Mouse (Mus musculus) layer of hippocampus, postnatal 14 days (tissue): Measurements from ENCODE around the gene Eif3i. TPM values are rescaled to one million over a fixed set of nuclear protein-coding genes. Genes with fewer than 3 reads are reported as not detected.
A peak's percentile ranks its signal among the peaks of the same experiment; 100 is the strongest.

Experiments used
- DNase-seq, 2 experiments: peaks; one replicate each; pipeline ENCODE4 v3.0.0; 2021 to 2022; ENCODE audit warnings: low spot score in 2 of 2, mixed read lengths in 1 of 2
- microRNA-seq, 2 experiments: library from miRNA; unstranded; fragments of <30 nt; microRNA quantifications; one replicate each; pipeline ENCODE4 v1.2.0; 2021
- total RNA-seq, 2 experiments: library from RNA; stranded (reverse); gene quantifications; 2 replicates each; pipeline ENCODE4 v1.2.3; 2021

Eif3i gene
- total RNA-seq, 2 experiments from 2014 or later = 121 to 128 TPM

DNA sequence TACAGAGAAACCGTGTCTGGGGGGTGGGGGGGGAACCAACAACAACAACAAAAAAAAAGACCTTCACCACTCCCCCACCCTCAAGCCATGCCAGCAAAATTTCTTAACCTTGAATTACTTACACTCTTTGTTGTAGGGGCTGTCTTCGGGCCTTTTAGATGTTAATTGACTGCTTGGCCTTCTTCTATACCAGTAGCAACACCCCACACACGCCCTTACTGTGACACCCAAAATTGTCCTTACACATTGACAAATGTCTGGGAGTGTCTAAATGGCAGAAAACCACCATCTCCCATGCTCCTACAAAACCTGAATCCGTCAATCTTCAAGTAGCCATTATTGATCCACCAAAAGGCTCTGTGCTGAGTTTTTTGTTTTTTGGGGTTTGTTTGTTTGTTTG lies 56.3 kb downstream of the Eif3i start:
- DNase-seq = no peak

DNA sequence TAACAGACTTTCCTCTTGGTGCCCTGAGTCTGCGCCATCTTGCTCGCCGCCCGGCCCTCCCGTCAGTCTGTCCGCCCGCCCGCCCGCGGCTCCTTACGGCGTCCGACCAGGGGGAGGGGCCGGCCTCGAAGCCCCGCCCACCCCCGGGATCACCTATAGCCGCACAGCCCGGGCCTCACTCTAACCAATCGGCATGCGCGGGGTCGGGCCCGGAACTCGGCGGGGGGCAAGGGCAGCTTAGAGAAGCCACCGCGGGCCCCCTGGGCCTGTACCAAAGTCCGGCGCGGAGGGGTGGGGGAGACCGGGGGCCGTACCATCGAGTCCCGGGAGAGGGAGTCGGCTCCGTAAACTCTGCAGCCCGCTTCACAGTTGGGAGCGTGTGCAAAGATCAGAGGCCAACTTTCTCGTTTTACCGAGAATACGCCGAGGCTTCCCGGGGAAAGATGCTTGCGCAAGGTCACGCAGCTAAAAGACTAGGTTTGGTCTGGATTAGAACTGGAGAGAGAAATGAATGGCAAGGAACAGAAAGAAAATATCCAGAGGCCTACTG lies 57.8 kb downstream of the Eif3i start, which contains the start of gene Hdac1:
TSS of gene Hdac1 (minus strand) at position 122 of the 550 bp plus-strand sequence.
- peak; percentile 93 to 97 for DNase-seq

Small RNA genes lying within 50 kb of the gene (microRNA-seq; reads per million reads assigned to microRNA genes)
- 0 reads per million in 2 experiments for gene Mir8119

Other genes with a start within 250 kb of the Eif3i start
- gene Zbtb8a, start 222.5 kb downstream of the Eif3i start, total RNA-seq = 1 to 10 TPM; 6.1 to 6.3 TPM
- 1 to 10 TPM; 4.0 to 5.0 TPM for gene Zbtb8b, start 159.8 kb downstream of the Eif3i start, total RNA-seq
- gene Bsdc1, start 139.1 kb downstream of the Eif3i start, total RNA-seq = 10 to 100 TPM; 52.2 to 54.2 TPM
- gene Tssk3, start 109.6 kb downstream of the Eif3i start, total RNA-seq = not detected
- under 1 TPM in 1 of 2 experiments, not detected in 1; 0.72 TPM for gene Fam229a, start 109.5 kb downstream of the Eif3i start, total RNA-seq
- gene Marcksl1, start 87.1 kb downstream of the Eif3i start, total RNA-seq = 100 to 1,000 TPM; 372 to 379 TPM
- gene Hdac1, start 57.9 kb downstream of the Eif3i start, total RNA-seq = 10 to 100 TPM; 36.4 to 44.6 TPM
- gene Lck, start 27.0 kb downstream of the Eif3i start, total RNA-seq = 1 to 10 TPM; 4.0 to 4.4 TPM
- under 1 TPM in 1 of 2 experiments, not detected in 1; 0.37 TPM for gene Fam167b, start 22.1 kb downstream of the Eif3i start, total RNA-seq
- gene Tmem234, start within 50 bp of the Eif3i start, total RNA-seq = 10 to 100 TPM; 86.1 to 90.9 TPM
- gene Dcdc2b, start 13.6 kb upstream of the Eif3i start, total RNA-seq = 1 to 10 TPM; 3.4 to 4.4 TPM
- 10 to 100 TPM; 31.3 to 35.7 TPM for gene Iqcc, start 18.5 kb upstream of the Eif3i start, total RNA-seq
- gene Ccdc28b, start 23.3 kb upstream of the Eif3i start, total RNA-seq = 100 to 1,000 TPM; 102 to 116 TPM
- gene Txlna, start 40.4 kb upstream of the Eif3i start, total RNA-seq = 10 to 100 TPM; 39.8 to 46.9 TPM
- 10 to 100 TPM; 88.9 to 93.4 TPM for gene Kpna6, start 72.1 kb upstream of the Eif3i start, total RNA-seq
- 10 to 100 TPM; 12.8 to 15.2 TPM for gene Tmem39b, start 96.2 kb upstream of the Eif3i start, total RNA-seq
- 10 to 100 TPM; 83.3 to 85.6 TPM for gene Khdrbs1, start 141.7 kb upstream of the Eif3i start, total RNA-seq
- gene Ptp4a2, start 210.6 kb upstream of the Eif3i start, total RNA-seq = 100 to 1,000 TPM; 123 to 132 TPM